Mouse (Mus musculus) kidney, embryonic 14.5 days (tissue): ENCODE results near the gene Sptbn4. TPM values are rescaled to one million over a fixed set of nuclear protein-coding genes. Genes with fewer than 3 reads are reported as not detected.

Source experiments
- ATAC-seq: fragments of 200-750 bp; cut with Nextera tagmentation; 2 replicates; pipeline ENCODE4 v1.8.0; 2017; ENCODE audit warnings: moderate number of reproducible peaks, mild to moderate bottlenecking, moderate TSS enrichment, moderate library complexity; ENCODE audit not compliant: low FRiP score, low TSS enrichment
- H3K27ac ChIP-seq: fragments of 300-500 bp; sonication (generic); 2 replicates; pipeline ENCODE4 v1.5.1; 2014; ENCODE audit warnings: low read depth, mild to moderate bottlenecking, low read length, moderate library complexity, mixed read lengths
- H3K27me3 ChIP-seq: fragments of 300-500 bp; sonication (generic); 2 replicates; pipeline ENCODE4 v1.6.1; 2014; ENCODE audit warnings: mild to moderate bottlenecking, low read length; ENCODE audit not compliant: control insufficient read depth, insufficient read depth
- H3K36me3 ChIP-seq: fragments of 300-500 bp; sonication (generic); 2 replicates; pipeline ENCODE4 v1.6.1; 2014; ENCODE audit warnings: low read length, mixed read lengths; ENCODE audit not compliant: control insufficient read depth, insufficient read depth
- H3K4me1 ChIP-seq: fragments of 300-500 bp; sonication (generic); 2 replicates; pipeline ENCODE4 v1.6.1; 2014; ENCODE audit warnings: low read length, mixed read lengths; ENCODE audit not compliant: control insufficient read depth, insufficient read depth
- H3K4me2 ChIP-seq: fragments of 300-500 bp; sonication (generic); replicated peaks from 2 replicates; pipeline ENCODE4 v1.6.1; 2014; ENCODE audit warnings: low read depth, mild to moderate bottlenecking, low read length
- H3K4me3 ChIP-seq: fragments of 300-500 bp; sonication (generic); 2 replicates; pipeline ENCODE4 v1.5.1; 2014; ENCODE audit warnings: mild to moderate bottlenecking, low read length
- H3K9ac ChIP-seq: fragments of 300-500 bp; sonication (generic); 2 replicates; pipeline ENCODE4 v1.6.1; 2014; ENCODE audit warnings: low read depth, mild to moderate bottlenecking, low read length, moderate library complexity
- H3K9me3 ChIP-seq: fragments of 300-500 bp; sonication (generic); 2 replicates; pipeline ENCODE4 v1.6.1; 2016; ENCODE audit warnings: low read length; ENCODE audit not compliant: control insufficient read depth
- WGBS: fragments of 180-500 bp; shearing (Covaris S2); extraction: QIAGEN DNeasy Blood & Tissue Kit; methylation state at CpG from one replicate; pipeline ENCODE4 v1.1.7; 2014; 5-methylcytosine and 5-hydroxymethylcytosine counted together
- polyA plus RNA-seq: library from polyadenylated mRNA; unstranded; fragments of >200 nt; fragmentation: Nextera tagmentation; extraction: Ambion mirVana; gene quantifications from 2 replicates; pipeline ENCODE4 v1.2.1, GENCODE M21; 2014

Sptbn4 gene
- polyA plus RNA-seq, 1 experiment from 2014 or later: 0.39 TPM

DNA sequence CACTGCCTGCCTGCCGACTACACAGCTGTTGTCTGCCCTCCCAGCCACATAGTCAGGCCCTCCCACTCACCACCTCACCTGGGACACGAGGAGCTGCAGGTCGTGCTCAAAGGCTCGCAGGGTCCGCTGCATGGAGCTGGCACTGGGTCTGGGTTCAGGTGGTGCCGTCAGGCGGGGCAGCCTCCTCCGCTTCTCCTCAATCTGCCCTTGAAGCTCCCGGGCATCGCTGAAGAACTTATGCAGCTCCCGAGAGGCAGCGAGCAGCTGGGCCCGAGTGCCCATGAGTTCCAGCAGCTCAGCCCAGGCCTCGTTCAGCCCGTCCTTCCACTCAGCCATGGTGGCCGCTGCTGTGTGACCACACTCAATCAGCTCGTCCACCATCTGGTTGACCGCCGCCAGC is 78.4 kb downstream of the Sptbn4 start:
- 83% methylated on average over 19 of the region's 19 CpGs for WGBS
- Histone ChIP-seq H3K27ac (no peak overlapping the region), H3K27me3 (peaks cover 97% of the 10 kb centered on the region), H3K4me3 (no peak overlapping the region), H3K9ac (no peak overlapping the region), H3K9me3 (peaks cover 7% of the 10 kb centered on the region), H3K4me2 (no peak overlapping the region), H3K36me3 (no peaks in the 10 kb centered on the region), H3K4me1 (no peaks in the 10 kb centered on the region)
- no peak for ATAC-seq

DNA sequence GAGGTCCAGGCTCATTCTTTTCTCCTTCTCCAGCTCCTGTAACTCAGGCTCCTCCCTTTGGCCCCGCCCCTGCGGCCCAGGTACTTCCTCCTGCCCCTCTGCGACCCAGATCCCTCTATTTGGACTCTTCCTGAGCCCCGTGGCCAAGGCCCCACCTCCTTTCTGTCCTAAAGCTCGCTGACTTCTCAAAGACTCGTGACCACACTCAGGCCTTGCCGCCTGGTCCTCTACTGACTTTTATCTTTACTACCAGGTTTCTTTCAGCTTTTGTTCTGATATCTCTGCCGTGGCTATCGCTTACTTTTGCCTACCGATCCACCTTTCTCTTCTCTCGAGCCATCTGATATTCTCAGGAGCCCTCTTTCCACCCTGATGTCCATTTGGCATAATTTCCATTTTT is 79.5 kb downstream of the Sptbn4 start:
- no peak overlapping the region for H3K9ac ChIP-seq
- no peaks in the 10 kb centered on the region for H3K36me3 ChIP-seq
- peak overlapping the region; percentile 34; the same call in 1 of the 2 replicates for H3K4me2 ChIP-seq
- H3K27me3 ChIP-seq: peaks cover 97% of the 10 kb centered on the region
- ATAC-seq: no peak
- peaks cover 7% of the 10 kb centered on the region for H3K9me3 ChIP-seq
- 11% methylated on average over 11 of the region's 11 CpGs for WGBS
- 0 out of 2 replicates have a peak overlapping the region, but pooled peaks have one; percentile 18 for H3K4me3 ChIP-seq
- no peaks in the 10 kb centered on the region for H3K4me1 ChIP-seq
- no peak overlapping the region for H3K27ac ChIP-seq

DNA sequence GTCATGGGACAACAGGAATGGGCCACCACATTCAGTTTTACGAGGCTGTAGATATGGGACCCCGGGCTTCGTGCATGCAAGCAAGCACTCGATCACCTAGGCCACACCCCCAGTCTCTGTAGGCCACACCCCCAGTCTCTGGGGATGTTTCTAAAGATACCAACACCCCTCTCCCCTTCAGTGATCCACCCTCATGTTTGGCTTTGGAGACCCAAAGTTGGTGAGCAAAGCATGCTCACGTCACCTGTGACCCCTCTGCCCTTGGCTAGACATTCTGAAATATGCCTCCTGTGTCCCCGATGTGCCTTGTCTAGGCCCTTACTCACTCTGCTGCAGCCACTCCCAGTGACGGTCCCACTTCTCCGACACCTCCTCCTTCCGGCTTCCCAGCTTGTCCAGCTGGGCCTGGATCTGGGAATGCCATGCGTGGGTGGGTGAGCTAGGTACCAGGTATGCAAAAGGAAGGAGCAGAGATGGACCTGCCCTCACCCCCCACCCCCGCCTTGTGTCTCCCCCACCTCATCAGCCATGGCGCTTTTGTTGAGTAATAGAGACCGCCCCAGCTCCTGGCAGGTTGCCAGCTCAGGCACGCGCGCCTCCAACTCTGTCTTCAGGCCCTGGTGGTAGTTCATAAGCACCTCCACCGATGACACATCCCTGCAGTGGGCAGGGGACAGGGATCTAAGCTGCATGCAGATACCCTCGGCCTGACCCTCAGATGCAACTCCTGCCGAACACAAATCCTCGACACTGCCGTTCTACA is 81.2 kb downstream of the Sptbn4 start:
- Histone ChIP-seq H3K27me3 (peaks cover 80% of the 10 kb centered on the region), H3K4me3 (no peak overlapping the region), H3K36me3 (no peaks in the 10 kb centered on the region), H3K27ac (no peak overlapping the region), H3K9ac (no peak overlapping the region), H3K9me3 (peaks cover 7% of the 10 kb centered on the region), H3K4me1 (no peaks in the 10 kb centered on the region), H3K4me2 (no peak overlapping the region)
- WGBS: 42% methylated on average over 21 of the region's 21 CpGs
- no peak for ATAC-seq

DNA sequence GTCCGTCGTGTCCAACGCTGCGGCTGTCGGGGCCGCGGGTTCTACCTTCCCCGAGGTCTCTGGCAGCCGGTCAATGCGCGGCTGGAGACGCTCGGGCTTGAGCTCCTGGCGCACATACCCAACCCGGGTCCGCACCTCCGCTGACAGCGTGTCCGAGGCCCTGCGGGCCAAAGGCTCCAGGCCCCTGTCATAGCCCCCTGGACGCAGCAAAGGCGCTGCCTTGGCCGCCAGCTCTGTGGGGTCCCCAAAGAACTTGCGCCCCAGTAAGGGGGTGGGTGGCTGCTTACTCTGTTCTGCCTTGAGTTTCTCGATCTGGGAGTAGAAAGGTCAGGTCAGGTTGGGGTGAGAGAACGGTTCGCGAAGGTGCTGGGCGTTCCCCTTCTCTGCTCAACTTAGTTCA is 83.1 kb downstream of the Sptbn4 start:
- Histone ChIP-seq H3K27ac (no peak overlapping the region), H3K4me1 (no peaks in the 10 kb centered on the region), H3K27me3 (peaks cover 64% of the 10 kb centered on the region), H3K4me2 (no peak overlapping the region), H3K36me3 (no peaks in the 10 kb centered on the region), H3K4me3 (peak overlapping the region; percentile 18), H3K9me3 (no peaks in the 10 kb centered on the region), H3K9ac (no peak overlapping the region)
- 3% methylated on average over 29 of the region's 29 CpGs for WGBS
- no peak for ATAC-seq

DNA sequence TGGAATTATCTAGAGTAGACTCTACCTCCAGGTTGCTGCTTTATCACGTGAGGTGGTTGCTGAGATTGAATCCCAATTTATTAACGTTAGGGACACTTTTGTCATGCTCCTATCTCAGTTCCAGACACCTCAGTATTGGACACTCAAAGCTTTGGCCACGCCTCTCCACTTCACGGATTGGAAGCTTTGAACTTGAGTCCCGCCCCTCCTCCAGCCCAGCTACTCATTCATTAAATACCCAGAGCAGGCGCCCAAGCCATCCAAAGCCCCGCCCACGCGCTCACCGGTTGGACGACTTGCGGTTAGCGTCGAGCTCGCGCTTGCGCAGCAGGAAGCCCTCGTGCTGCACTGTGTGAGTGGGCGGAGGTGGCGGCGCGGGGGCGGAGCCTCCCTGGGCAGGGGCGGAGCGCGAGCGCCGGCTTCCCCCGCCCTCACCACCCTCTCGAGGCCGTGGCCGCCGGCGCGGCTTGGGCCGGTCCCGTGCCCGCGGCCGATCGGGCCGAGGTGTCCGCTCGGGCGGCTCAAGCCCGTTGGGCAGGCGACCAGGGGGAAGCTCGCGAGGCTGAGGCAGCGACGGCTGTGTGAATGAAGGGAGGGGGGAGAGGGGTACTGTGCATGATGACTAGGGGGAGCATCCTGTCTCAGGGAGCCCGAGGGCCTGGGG is 86.1 kb downstream of the Sptbn4 start:
- peaks cover 8% of the 10 kb centered on the region for H3K4me1 ChIP-seq
- peak; percentile 93 for ATAC-seq
- H3K36me3 ChIP-seq: no peaks in the 10 kb centered on the region
- peak overlapping the region; percentile 82 for H3K4me2 ChIP-seq
- H3K9me3 ChIP-seq: no peaks in the 10 kb centered on the region
- H3K4me3 ChIP-seq: peak overlapping the region; percentile 41
- peak overlapping the region; percentile 60 for H3K9ac ChIP-seq
- WGBS: under 1% methylated on average over 50 of the region's 52 CpGs
- no peak overlapping the region for H3K27ac ChIP-seq
- peaks cover 34% of the 10 kb centered on the region for H3K27me3 ChIP-seq

DNA sequence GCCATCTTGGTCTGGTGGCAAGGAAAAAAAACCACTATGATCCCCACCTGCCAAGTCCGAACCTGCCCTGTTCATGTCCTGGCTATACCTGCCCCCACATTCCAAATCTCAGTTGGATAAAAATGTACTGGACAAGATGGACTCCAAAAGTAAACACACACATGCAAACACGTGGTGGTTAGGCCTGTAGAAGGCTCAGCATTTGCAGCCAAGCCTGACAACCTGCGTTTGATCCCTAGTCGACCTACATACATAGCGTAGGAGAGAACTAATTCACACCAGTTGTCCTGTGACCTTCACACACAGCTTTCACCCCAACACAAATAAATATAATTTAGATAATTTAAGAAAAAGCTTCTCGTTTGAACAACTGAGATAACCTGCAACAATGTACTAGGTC is 86.7 kb downstream of the Sptbn4 start:
- H3K27me3 ChIP-seq: peaks cover 27% of the 10 kb centered on the region
- peak overlapping the region; percentile 82 for H3K4me2 ChIP-seq
- no peak overlapping the region for H3K27ac ChIP-seq
- H3K9me3 ChIP-seq: no peaks in the 10 kb centered on the region
- no peaks in the 10 kb centered on the region for H3K36me3 ChIP-seq
- H3K4me3 ChIP-seq: peak overlapping the region; percentile 41; the same call in 1 of the 2 replicates
- H3K4me1 ChIP-seq: peaks cover 10% of the 10 kb centered on the region
- 53% methylated on average over 6 of the region's 6 CpGs for WGBS
- no peak overlapping the region for H3K9ac ChIP-seq
- no peak for ATAC-seq

DNA sequence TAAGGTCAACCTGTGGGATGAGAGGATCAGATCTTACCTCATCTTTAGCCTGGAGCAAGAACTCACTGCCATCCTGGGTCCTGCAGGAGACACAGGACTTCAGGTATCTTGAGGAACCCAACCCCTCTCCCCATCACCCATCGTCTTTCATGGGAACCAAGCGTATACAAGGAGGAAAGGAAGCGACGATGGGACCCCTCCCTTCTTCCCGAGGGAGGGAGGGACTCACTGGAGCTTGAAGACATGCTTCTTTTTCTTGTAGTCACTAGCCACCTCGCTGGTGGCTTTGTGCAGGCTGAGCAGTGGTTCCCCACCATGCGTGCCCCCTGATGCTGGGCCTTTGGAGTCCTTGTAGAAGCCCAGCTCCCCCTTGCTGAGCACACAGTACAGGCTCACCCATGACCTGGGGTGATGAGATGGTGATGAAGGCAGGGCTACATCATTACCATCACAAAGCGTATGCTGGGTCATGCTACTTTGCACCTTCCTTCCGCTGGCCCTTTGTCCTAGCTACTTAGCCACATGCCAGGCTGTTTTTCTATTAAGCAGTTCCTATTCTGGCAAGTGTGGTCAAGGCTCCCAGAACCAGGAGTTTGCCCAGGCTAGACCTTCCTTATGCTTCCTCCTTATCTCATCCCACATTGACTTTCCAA is 87.7 kb downstream of the Sptbn4 start:
- H3K4me1 ChIP-seq: peaks cover 11% of the 10 kb centered on the region
- no peak overlapping the region for H3K27ac ChIP-seq
- H3K4me2 ChIP-seq: no peak overlapping the region
- H3K27me3 ChIP-seq: peaks cover 18% of the 10 kb centered on the region
- WGBS: 86% methylated on average over 8 of the region's 9 CpGs
- H3K9me3 ChIP-seq: no peaks in the 10 kb centered on the region
- H3K4me3 ChIP-seq: no peak overlapping the region
- H3K36me3 ChIP-seq: no peaks in the 10 kb centered on the region
- no peak for ATAC-seq
- no peak overlapping the region for H3K9ac ChIP-seq

DNA sequence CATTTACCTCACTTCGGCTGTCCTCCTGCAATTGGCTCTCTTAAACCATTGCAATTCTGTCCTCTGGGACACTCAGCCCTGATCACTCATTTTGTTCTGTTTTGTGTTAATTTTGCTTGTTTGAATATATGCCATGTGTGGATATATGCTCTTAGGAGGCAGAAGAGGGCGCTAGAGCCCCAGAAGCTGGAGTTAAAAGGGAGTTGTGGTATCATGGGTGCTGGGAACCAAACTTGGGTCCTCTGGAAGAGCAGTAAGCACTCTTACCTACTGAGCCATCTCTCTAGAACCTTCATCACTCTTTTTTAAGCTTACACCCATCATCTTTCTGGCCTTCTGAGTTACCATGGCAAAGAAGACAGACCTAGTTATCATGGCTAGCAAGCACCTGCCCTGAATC is 88.3 kb downstream of the Sptbn4 start:
- no peak overlapping the region for H3K9ac ChIP-seq
- WGBS: 73% methylated on average over 2 of the region's 2 CpGs
- H3K36me3 ChIP-seq: no peaks in the 10 kb centered on the region
- no peaks in the 10 kb centered on the region for H3K9me3 ChIP-seq
- peaks cover 18% of the 10 kb centered on the region for H3K4me1 ChIP-seq
- H3K27ac ChIP-seq: no peak overlapping the region
- H3K4me2 ChIP-seq: no peak overlapping the region
- no peak for ATAC-seq
- peaks cover 11% of the 10 kb centered on the region for H3K27me3 ChIP-seq
- H3K4me3 ChIP-seq: no peak overlapping the region

DNA sequence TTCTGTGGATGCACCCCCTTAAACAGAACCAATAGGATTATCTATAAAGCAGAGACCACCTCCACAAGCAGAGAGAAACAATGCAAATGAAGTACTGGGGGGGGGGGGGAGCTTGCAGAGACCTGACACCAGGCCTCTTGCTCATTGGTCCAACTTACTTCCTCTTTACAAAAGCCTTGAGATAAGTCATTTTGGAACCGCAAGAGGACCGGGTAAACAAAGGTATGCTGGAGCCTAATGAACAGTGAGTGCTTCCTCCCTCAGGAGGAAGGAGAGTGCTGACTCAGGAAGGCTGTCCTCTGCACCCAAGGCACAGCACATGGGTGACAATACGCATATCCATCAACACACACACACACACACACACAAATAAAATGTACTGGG is 89.9 kb downstream of the Sptbn4 start:
- 28% methylated on average over 3 of the region's 3 CpGs for WGBS
- H3K4me2 ChIP-seq: peak overlapping the region; percentile 66
- H3K27ac ChIP-seq: peak overlapping the region; percentile 90
- H3K9ac ChIP-seq: peak overlapping the region; percentile 51; the same call in 1 of the 2 replicates
- peaks cover 18% of the 10 kb centered on the region for H3K4me1 ChIP-seq
- H3K4me3 ChIP-seq: peak overlapping the region; percentile 67
- no peaks in the 10 kb centered on the region for H3K27me3 ChIP-seq
- H3K9me3 ChIP-seq: no peaks in the 10 kb centered on the region
- no peak for ATAC-seq
- H3K36me3 ChIP-seq: no peaks in the 10 kb centered on the region
